Mouse (Mus musculus) bone marrow macrophage, adult 2 months (primary cell): ENCODE data around the gene Fto.

Experiments used
- CTCF ChIP-seq: IDR thresholded peaks from 2 replicates; pipeline ENCODE4 v1.5.1; 2012; ENCODE audit warnings: low read depth, mild to moderate bottlenecking, low read length, moderate library complexity
- POLR2A ChIP-seq: IDR thresholded peaks from 2 replicates; pipeline ENCODE4 v1.6.1; 2012; ENCODE audit warnings: mild to moderate bottlenecking, low read depth, low read length, borderline replicate concordance

- TF ChIP-seq CTCF (no peak), POLR2A (no peak)
These were observed 322.1 kb downstream of the Fto start for GRCm38 (mm10) chr8:91635406-91635805.
